Mouse (Mus musculus) right cerebral cortex, postnatal 4 days (tissue): ENCODE measurements around the gene Necap2.

Experiments used
- DNase-seq: peaks from one replicate; pipeline ENCODE4 v3.0.0-alpha.2; 2022

Gene Necap2

DNA sequence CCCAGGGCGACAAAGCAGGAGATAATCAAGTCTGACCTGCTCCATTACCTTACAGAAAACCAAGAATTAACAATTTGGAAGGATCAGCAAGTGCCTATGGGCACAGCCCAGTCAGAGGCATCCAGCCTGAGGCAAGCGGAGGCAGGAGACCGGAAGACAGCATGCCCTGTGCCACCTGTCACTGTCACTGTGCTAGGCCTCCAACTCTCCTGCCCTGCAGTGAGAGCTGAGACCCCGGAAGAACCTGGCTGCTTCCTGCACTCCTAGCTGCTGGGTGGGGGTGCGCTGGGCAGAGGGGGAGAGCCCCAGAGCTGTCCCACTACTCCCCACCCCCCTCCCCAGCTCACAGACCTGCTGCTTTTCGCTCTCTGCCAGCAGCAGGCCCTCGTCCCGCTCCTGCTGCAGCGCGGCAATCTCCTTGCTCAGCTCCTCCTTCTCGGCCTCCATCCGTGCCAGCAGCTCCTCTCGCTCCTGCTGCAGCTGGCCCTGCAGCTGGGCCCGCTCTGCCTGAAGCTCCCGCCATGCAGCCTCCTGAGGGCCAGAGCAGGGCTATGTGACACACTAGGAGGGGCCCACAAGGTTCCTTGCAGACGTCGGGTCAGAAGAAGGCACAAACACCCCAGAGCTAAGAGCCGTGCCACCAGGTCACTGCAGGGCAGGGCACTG lies 47.5 kb downstream of the Necap2 start:
- no peak for DNase-seq

DNA sequence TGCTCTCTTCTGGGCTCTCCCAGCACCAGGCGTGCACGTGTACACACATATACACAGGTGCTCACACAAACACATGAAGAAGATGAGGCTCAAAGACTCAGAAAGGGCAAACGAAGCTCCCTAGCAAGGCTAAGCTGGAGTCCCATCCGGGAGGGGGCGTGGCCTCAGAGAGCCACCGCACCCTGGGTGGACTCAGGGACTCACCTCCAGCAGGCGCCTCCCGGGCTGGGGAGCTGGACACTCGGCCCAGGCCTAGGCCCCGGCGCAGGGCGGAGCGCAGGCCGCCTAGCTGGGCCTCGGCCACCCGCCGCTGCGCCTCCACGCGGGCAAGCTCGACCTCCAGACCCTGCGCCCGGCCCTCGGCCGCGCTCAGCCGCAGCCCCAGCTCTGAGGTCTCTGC lies 53.2 kb downstream of the Necap2 start:
- no peak for DNase-seq

DNA sequence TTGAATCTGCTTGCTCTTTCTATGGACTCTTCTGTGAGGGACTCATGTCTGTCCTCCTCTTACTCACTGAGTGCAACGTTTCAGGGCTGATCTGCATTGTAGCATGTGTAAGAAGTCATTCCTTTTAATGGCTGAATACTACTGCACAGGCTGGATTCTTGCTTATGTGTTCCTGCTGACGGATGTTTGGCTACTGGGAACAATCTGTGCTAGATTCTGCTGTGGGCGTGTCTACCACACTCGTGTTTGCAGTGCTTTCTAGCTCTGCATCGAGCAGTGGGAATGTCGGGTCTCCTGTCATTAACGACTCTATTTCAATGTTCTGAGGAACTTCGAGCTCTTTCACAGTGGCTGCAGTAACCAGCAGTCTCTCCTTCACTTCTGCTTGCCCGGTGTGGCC lies 54.1 kb downstream of the Necap2 start:
- DNase-seq, result no peak

DNA sequence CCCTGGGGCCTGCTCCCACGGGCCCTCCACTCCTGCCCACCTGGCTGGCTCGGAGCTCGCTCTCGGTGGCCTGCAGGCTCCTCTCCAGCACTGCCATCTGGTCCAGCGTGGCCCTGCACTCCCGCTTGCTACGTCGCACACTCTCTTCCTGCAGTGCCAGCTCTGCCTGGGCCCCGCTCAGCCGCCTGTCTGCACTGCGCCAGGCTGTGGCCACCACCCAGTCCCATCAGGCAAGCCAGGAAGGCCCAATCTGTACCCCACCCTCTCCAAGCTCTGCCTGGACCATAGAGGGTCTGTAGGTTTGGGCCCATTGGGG lies 56.6 kb downstream of the Necap2 start:
- DNase-seq, result no peak

DNA sequence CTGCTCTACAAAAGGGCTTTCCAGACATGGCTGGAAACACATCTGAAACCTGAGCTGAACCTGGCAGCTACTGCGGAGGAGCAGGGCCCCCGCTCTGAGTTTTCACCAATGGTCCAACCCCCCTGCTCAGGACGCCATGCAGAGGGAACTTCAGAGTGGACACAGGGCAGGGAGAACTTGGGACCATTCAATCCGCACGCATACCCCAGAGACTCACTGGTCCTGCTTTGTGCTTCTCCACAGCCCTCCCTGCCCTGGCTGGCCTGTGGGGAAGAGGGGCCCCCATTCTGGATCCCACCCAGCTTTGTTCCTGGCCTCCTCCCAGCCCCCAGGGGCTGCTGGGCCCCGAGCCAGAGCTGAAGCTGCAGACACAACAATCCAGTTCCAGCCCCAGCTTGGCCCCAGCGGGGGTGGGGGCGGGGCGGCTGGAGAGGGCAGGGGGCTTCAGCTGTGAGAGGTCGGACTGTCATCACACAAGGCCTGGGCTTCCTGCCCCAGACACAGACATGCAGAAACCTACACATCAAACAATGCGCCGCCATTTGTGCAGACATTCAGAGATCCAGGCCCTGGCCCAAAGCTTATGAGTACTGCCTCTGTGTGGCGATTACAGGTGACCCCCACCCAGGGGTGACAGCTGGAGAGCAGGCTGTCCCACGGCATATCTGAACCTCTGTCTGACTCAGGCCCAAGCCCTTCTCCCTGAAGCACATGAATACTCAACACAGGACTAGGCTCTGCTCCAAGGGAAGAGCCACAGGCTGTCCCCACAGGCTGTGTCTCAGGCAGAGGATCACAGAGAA lies 57.1 kb downstream of the Necap2 start:
- peak; percentile 73 for DNase-seq

DNA sequence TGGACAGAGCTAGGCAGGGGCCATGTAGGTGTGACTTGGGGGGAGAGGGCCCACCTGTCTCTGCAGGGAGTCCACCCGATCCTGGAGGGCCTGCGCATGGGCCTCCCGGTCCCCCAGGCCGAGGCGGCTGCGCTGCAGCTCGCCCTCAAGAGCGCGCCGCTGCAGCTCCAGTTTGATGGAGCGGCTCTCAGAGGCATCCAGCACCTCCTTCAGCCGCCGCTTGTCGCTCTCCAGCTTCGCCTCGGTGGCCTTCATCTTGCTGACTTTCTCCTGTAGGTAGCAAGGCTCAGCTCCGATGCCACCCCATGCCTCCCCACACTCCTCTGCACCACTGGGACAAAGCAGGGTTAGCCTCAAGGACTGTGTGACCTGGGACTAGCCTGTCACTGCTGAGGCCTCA lies 57.9 kb downstream of the Necap2 start:
- DNase-seq, result no peak

DNA sequence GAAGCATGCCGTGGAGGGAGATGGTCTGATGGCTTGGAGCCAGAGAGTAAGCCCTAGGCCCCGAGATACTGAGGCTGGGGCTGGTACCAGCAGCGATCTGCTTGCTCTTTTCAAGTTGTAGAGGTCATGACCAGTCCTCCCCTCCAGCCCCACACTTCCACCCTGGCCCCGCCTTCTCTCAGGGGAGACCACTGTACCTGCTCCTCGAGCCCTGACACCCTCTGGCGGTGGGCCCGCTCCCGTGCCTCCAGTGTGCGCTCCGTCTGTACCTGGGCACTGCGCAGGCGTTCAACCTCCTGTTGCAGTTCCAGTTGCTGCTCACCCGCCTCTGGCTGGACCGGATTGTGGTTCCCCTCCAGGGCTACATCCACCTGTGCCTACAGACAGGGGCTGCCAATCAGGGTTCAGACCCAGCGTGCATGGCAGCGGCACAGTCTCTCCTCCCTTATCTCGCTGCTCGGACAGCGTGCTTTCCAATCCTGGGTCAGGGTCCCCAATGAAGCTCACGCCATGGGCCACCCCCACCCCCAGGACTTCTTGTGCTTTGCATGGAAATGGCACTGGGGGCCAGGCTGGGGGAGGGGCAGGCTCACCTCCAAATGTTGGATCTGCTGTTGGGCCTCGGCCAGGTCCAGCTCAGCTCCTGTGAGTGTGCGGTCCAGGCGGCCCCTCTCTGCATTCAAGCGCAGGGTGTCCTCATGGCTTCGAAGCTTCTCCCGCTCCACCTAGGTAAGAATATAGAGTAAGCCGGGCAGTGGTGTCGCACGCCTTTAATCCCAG lies 60.3 kb downstream of the Necap2 start:
- DNase-seq, result no peak
